11 mouse cellular contexts compared by ENCODE assay signal in the genomic region with DNA sequence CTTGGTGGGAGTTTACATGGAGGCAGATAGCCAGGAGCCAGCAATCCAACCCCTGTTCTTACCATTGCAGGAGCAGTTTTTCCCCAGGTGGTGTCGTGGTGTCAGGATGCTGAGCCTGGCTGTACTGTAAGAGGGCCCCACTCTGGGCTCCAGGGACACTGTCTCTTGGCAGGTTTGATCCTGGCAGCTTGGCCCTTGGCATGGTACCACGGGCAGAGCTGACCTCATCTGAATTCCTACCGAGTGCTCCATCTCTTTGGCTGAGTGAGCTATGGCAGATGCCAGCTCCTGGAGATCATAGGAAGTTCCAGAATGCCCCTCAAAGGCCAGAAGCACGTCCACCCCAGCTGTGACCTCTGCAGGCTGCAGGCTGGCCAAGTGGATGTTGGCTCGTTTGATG. TPM values are rescaled to one million over a fixed set of nuclear protein-coding genes. Genes with fewer than 3 reads are reported as not detected.
A peak's percentile ranks its signal among the peaks of the same experiment; 100 is the strongest.
DNase-seq lines count a peak whose midpoint lies in the region; ATAC-seq lines count a peak whose summit lies in the region.
"Had no signal": no experiment of that assay in that cellular context is flagged by ENCODE, and none has a peak within 500 bp of the region (broad histone marks: within the 10 kb centered on the region; RNA-seq: fewer than 3 reads in every experiment).

No protein-coding gene starts in this region.

- H3K4me2 ChIP-seq in forebrain, embryonic 14.5 days (ENCODE audit: low read length), result no peak overlapping the region
- H3K4me2 ChIP-seq in forebrain, embryonic 15.5 days (replicated peaks), result no peak overlapping the region
- H3K4me2 ChIP-seq: forebrain, embryonic 13.5 days had no signal

- no peaks in the 10 kb centered on the region for H3K27me3 ChIP-seq in forebrain, embryonic 14.5 days (replicated peaks; ENCODE audit: control insufficient read depth, insufficient read depth, low read length)
- H3K27me3 ChIP-seq in forebrain, embryonic 15.5 days, result no peaks in the 10 kb centered on the region
- H3K27me3 ChIP-seq: forebrain, embryonic 13.5 days had no signal

- 70% methylated on average over 5 of the region's 5 CpGs for WGBS in forebrain, embryonic 14.5 days
- WGBS in forebrain, embryonic 15.5 days, result 64% methylated on average over 5 of the region's 5 CpGs

- no peak overlapping the region for H3K9ac ChIP-seq in forebrain, embryonic 14.5 days (ENCODE audit: low read length)
- H3K9ac ChIP-seq in forebrain, embryonic 15.5 days (replicated peaks), result no peak overlapping the region
- H3K9ac ChIP-seq: forebrain, embryonic 13.5 days had no signal

- H3K4me3 ChIP-seq in forebrain, embryonic 14.5 days (ENCODE audit: low read depth, low read length), result no peak overlapping the region
- no peak overlapping the region for H3K4me3 ChIP-seq in forebrain, embryonic 15.5 days
- H3K4me3 ChIP-seq: forebrain, embryonic 13.5 days had no signal

- no peak overlapping the region for H3K27ac ChIP-seq in forebrain, embryonic 14.5 days (ENCODE audit: low read depth, low read length)
- H3K27ac ChIP-seq in forebrain, embryonic 15.5 days (replicated peaks), result no peak overlapping the region
- H3K27ac ChIP-seq: forebrain, embryonic 13.5 days had no signal

- peak; percentile 3 for DNase-seq in forebrain, embryonic 14.5 days (ENCODE audit: low spot score)
- peak; percentile 64 to 74 for DNase-seq in right cerebral cortex, postnatal 10 days (ENCODE audit: low spot score in 2 of 2)
- no peak for DNase-seq in right cerebral cortex, adult 18-20 months
- DNase-seq in gastrocnemius, adult 8-10 months (ENCODE audit: low spot score in 2 of 2), result peak; percentile 78 to 84
- no peak for DNase-seq in c-Kit-positive CD71-positive TER-119-positive erythroid progenitor cells, embryonic 14.5 days (ENCODE audit: low spot score)
- no peak for DNase-seq in urinary bladder, postnatal 25 days (ENCODE audit: low spot score)
- DNase-seq: B cell, adult 2 months had no signal

- ATAC-seq in forebrain, embryonic 14.5 days, result no peak
- ATAC-seq in forebrain, embryonic 15.5 days (replicated peaks), result no peak
- ATAC-seq in megakaryocyte-erythroid progenitor cell, adult 5-6 weeks (replicated peaks; ENCODE audit: low FRiP score, low TSS enrichment, poor library complexity, severe bottlenecking), result no peak
- ATAC-seq: forebrain, embryonic 13.5 days; midbrain, embryonic 16.5 days had no signal

- H3K36me3 ChIP-seq in forebrain, embryonic 14.5 days (ENCODE audit: control insufficient read depth, insufficient read depth, low read length), result no peaks in the 10 kb centered on the region
- no peaks in the 10 kb centered on the region for H3K36me3 ChIP-seq in forebrain, embryonic 15.5 days

- H3K9me3 ChIP-seq in forebrain, embryonic 14.5 days (replicated peaks; ENCODE audit: control insufficient read depth, low read length), result no peaks in the 10 kb centered on the region
- no peaks in the 10 kb centered on the region for H3K9me3 ChIP-seq in forebrain, embryonic 15.5 days
- H3K9me3 ChIP-seq: forebrain, embryonic 13.5 days had no signal

- no peaks in the 10 kb centered on the region for H3K4me1 ChIP-seq in forebrain, embryonic 14.5 days (ENCODE audit: control insufficient read depth, insufficient read depth, low read length)
- H3K4me1 ChIP-seq in forebrain, embryonic 15.5 days, result peaks cover 6% of the 10 kb centered on the region; the same call in 1 of the 2 replicates
- H3K4me1 ChIP-seq: forebrain, embryonic 13.5 days had no signal

RNA-seq across cellular contexts. Expression of a gene that starts 57.9 kb away (rescaled TPM):
- 1.8 and 3.2 TPM in 2 replicates for polyA plus RNA-seq in forebrain, embryonic 14.5 days (2014; fragmentation: Nextera tagmentation; extraction: Ambion mirVana)
- 2.6 and 3.0 TPM in 2 replicates for polyA plus RNA-seq in forebrain, embryonic 15.5 days (2015; fragmentation: Nextera tagmentation; extraction: Ambion mirVana)
- 1 to 10 TPM; 5.4 to 9.4 (median 5.9) TPM for total RNA-seq in gastrocnemius, adult 8-10 months (2022)
- 6.9 and 9.1 TPM in 2 replicates for total RNA-seq in megakaryocyte-erythroid progenitor cell, adult 5-6 weeks (2014; fragmentation: Nextera tagmentation)
- total RNA-seq in megakaryocyte-erythroid progenitor cell, adult 5-6 weeks (2017), result 3.0 and 8.3 TPM in 2 replicates

Comparison
In these comparisons a context has a peak if more than half of its experiments do, and no peak if none do; other contexts are left out.
1. DNase-seq: peak in forebrain, embryonic 14.5 days (single experiment), right cerebral cortex, postnatal 10 days (2 of 2) and gastrocnemius, adult 8-10 months (2 of 2); none in right cerebral cortex, adult 18-20 months (single experiment), c-Kit-positive CD71-positive TER-119-positive erythroid progenitor cells, embryonic 14.5 days (single experiment) and urinary bladder, postnatal 25 days (single experiment).